In genomic region chr5:124204127-124204794, GRCm38 (mm10) we compare ENCODE assay signal across 11 mouse cellular contexts. TPM values are rescaled to one million over a fixed set of nuclear protein-coding genes. Genes with fewer than 3 reads are reported as not detected.
A peak's percentile ranks its signal among the peaks of the same experiment; 100 is the strongest.
DNase-seq lines count a peak whose midpoint lies in the region; ATAC-seq and TF ChIP-seq lines count a peak whose summit lies in the region.
"Had no signal": no experiment of that assay in that cellular context is flagged by ENCODE, and none has a peak within 500 bp of the region (broad histone marks: within the 10 kb centered on the region; RNA-seq: fewer than 3 reads in every experiment).

No protein-coding gene starts in this region.

- H3K27me3 ChIP-seq in lung, postnatal 0 days (replicated peaks; ENCODE audit: insufficient read depth, low read length) = no peaks in the 10 kb centered on the region
- no peaks in the 10 kb centered on the region for H3K27me3 ChIP-seq in intestine, embryonic 16.5 days (replicated peaks; ENCODE audit: control insufficient read depth, insufficient read depth, low read length)
- H3K27me3 ChIP-seq: midbrain, embryonic 12.5 days had no signal

- no peak overlapping the region for H3K9ac ChIP-seq in lung, postnatal 0 days (replicated peaks; ENCODE audit: low read depth)
- no peak overlapping the region for H3K9ac ChIP-seq in intestine, embryonic 16.5 days (ENCODE audit: low read depth, low read length)
- H3K9ac ChIP-seq: midbrain, embryonic 12.5 days had no signal

- peak; percentile 16; the same call in 1 of the 2 replicates for ATAC-seq in lung, postnatal 0 days
- ATAC-seq in intestine, embryonic 16.5 days = no peak
- ATAC-seq: inflammation-experienced regulatory T-cells, adult 6 months had no signal

- H3K4me2 ChIP-seq in lung, postnatal 0 days (replicated peaks; ENCODE audit: low read depth, low read length) = no peak overlapping the region
- no peak overlapping the region for H3K4me2 ChIP-seq in intestine, embryonic 16.5 days (ENCODE audit: low read depth, low read length)
- H3K4me2 ChIP-seq: midbrain, embryonic 12.5 days had no signal

- H3K27ac ChIP-seq in lung, postnatal 0 days (ENCODE audit: low read length) = peak overlapping the region; percentile 51; the same call in 1 of the 2 replicates
- H3K27ac ChIP-seq in intestine, embryonic 16.5 days (ENCODE audit: low read length) = peak overlapping the region; percentile 45
- H3K27ac ChIP-seq: limb, embryonic 10.5 days; midbrain, embryonic 12.5 days had no signal

- WGBS in lung, postnatal 0 days = 76% methylated on average over 9 of the region's 9 CpGs
- WGBS in intestine, embryonic 16.5 days = 76% methylated on average over 9 of the region's 9 CpGs

- DNase-seq in lung, postnatal 0 days (ENCODE audit: low spot score) = no peak
- DNase-seq in lung, postnatal 14 days = no peak
- DNase-seq in heart, adult 9 months (ENCODE audit: low spot score in 2 of 2) = peak; percentile 80 to 82
- DNase-seq in skeletal muscle tissue, adult 2 months (ENCODE audit: low read depth, low spot score) = peak; percentile 83
- DNase-seq in B cell, adult 2 months = no peak
- DNase-seq in kidney, adult 9 months = no peak
- DNase-seq: adrenal gland, adult 2 months had no signal

- H3K36me3 ChIP-seq in lung, postnatal 0 days (ENCODE audit: insufficient read depth, low read length) = no peaks in the 10 kb centered on the region
- H3K36me3 ChIP-seq in intestine, embryonic 16.5 days (ENCODE audit: control insufficient read depth, insufficient read depth, low read length) = no peaks in the 10 kb centered on the region
- H3K36me3 ChIP-seq: limb, embryonic 10.5 days; midbrain, embryonic 12.5 days had no signal

- no peak for TF ChIP-seq CTCF in lung, postnatal 0 days (IDR thresholded peaks at IDR 0.05)

- no peaks in the 10 kb centered on the region for H3K9me3 ChIP-seq in lung, postnatal 0 days (ENCODE audit: low read length)
- no peaks in the 10 kb centered on the region for H3K9me3 ChIP-seq in intestine, embryonic 16.5 days (ENCODE audit: control insufficient read depth, low read length)
- H3K9me3 ChIP-seq: limb, embryonic 10.5 days; midbrain, embryonic 12.5 days had no signal

- no peak overlapping the region for H3K4me3 ChIP-seq in lung, postnatal 0 days (ENCODE audit: low read depth, low read length)
- no peak overlapping the region for H3K4me3 ChIP-seq in intestine, embryonic 16.5 days (ENCODE audit: low read length)
- H3K4me3 ChIP-seq: limb, embryonic 10.5 days; midbrain, embryonic 12.5 days had no signal

- peak; percentile 28; the same call in 1 of the 2 replicates for TF ChIP-seq EP300 in lung, postnatal 0 days (IDR thresholded peaks at IDR 0.05)

- H3K4me1 ChIP-seq in lung, postnatal 0 days (ENCODE audit: insufficient read depth, low read depth, low read length) = peaks cover 42% of the 10 kb centered on the region
- peaks cover 52% of the 10 kb centered on the region for H3K4me1 ChIP-seq in intestine, embryonic 16.5 days (ENCODE audit: control insufficient read depth, insufficient read depth, low read length)

RNA-seq across cellular contexts. Expression of gene Pitpnm2, which starts 45.3 kb away (rescaled TPM):
- 9.2 and 10.5 TPM in 2 replicates for polyA plus RNA-seq in lung, postnatal 0 days (2015; fragmentation: Nextera tagmentation; extraction: Ambion mirVana)
- 1.8 and 2.4 TPM in 2 replicates for polyA plus RNA-seq in intestine, embryonic 16.5 days (2015; fragmentation: Nextera tagmentation; extraction: Ambion mirVana)

Comparison
In these comparisons a context has a peak if more than half of its experiments do, and no peak if none do; other contexts are left out.
1. DNase-seq: peak in heart, adult 9 months (2 of 2) and skeletal muscle tissue, adult 2 months (single experiment); none in lung, postnatal 0 days (single experiment), lung, postnatal 14 days (single experiment), B cell, adult 2 months (0 of 2) and kidney, adult 9 months (single experiment).